ENCODE assay signal across 8 mouse cellular contexts in genomic region chr7:70576112-70576910, GRCm38 (mm10).
A peak's percentile ranks its signal among the peaks of the same experiment; 100 is the strongest.
DNase-seq lines count a peak whose midpoint lies in the region; ATAC-seq lines count a peak whose summit lies in the region.

No protein-coding gene starts in this region.

- H3K36me3 ChIP-seq in midbrain, embryonic 12.5 days, result no peaks in the 10 kb centered on the region
- no peaks in the 10 kb centered on the region for H3K36me3 ChIP-seq in midbrain, embryonic 13.5 days
- no peaks in the 10 kb centered on the region for H3K36me3 ChIP-seq in kidney, embryonic 16.5 days (ENCODE audit: insufficient read depth, low read length)

- peak; percentile 13 to 30 for DNase-seq in cerebellum, postnatal 25 days
- no peak for DNase-seq in cerebellum, adult 11 months
- DNase-seq in ovary, postnatal 14 days (ENCODE audit: low spot score), result peak; percentile 27
- DNase-seq in frontal cortex, postnatal 10 days (ENCODE audit: low spot score in 2 of 2), result no peak
- DNase-seq in cerebellum, adult 9-10 months, result no peak

- ATAC-seq in midbrain, embryonic 12.5 days (ENCODE audit: low FRiP score, low read depth), result peak; percentile 49; the same call in 1 of the 2 replicates
- ATAC-seq in midbrain, embryonic 13.5 days, result no peak
- peak; percentile 76 for ATAC-seq in kidney, embryonic 16.5 days (ENCODE audit: low FRiP score, low TSS enrichment)

- H3K27ac ChIP-seq in midbrain, embryonic 12.5 days (replicated peaks), result no peak overlapping the region
- H3K27ac ChIP-seq in midbrain, embryonic 13.5 days, result no peak overlapping the region
- H3K27ac ChIP-seq in kidney, embryonic 16.5 days (ENCODE audit: low read length), result 0 out of 2 replicates have a peak overlapping the region, but pooled peaks have one; percentile 4

- no peak overlapping the region for H3K9ac ChIP-seq in midbrain, embryonic 12.5 days (replicated peaks)
- no peak overlapping the region for H3K9ac ChIP-seq in midbrain, embryonic 13.5 days (replicated peaks)
- no peak overlapping the region for H3K9ac ChIP-seq in kidney, embryonic 16.5 days (replicated peaks; ENCODE audit: low read length)

- H3K27me3 ChIP-seq in midbrain, embryonic 12.5 days, result peaks cover 3% of the 10 kb centered on the region
- H3K27me3 ChIP-seq in midbrain, embryonic 13.5 days, result peaks cover 10% of the 10 kb centered on the region; the same call in 1 of the 2 replicates
- H3K27me3 ChIP-seq in kidney, embryonic 16.5 days (ENCODE audit: insufficient read depth, low read length), result no peaks in the 10 kb centered on the region

- H3K4me2 ChIP-seq in midbrain, embryonic 12.5 days (replicated peaks), result no peak overlapping the region
- H3K4me2 ChIP-seq in midbrain, embryonic 13.5 days (replicated peaks), result no peak overlapping the region
- no peak overlapping the region for H3K4me2 ChIP-seq in kidney, embryonic 16.5 days (replicated peaks; ENCODE audit: low read depth, low read length)

- no peaks in the 10 kb centered on the region for H3K9me3 ChIP-seq in midbrain, embryonic 12.5 days
- H3K9me3 ChIP-seq in midbrain, embryonic 13.5 days, result no peaks in the 10 kb centered on the region
- H3K9me3 ChIP-seq in kidney, embryonic 16.5 days (ENCODE audit: low read length), result no peaks in the 10 kb centered on the region

- no peak overlapping the region for H3K4me3 ChIP-seq in midbrain, embryonic 12.5 days
- H3K4me3 ChIP-seq in midbrain, embryonic 13.5 days (replicated peaks), result no peak overlapping the region
- no peak overlapping the region for H3K4me3 ChIP-seq in kidney, embryonic 16.5 days (ENCODE audit: low read length)

- WGBS in midbrain, embryonic 12.5 days, result 38% methylated on average over 15 of the region's 15 CpGs
- 35% methylated on average over 15 of the region's 15 CpGs for WGBS in midbrain, embryonic 13.5 days
- 38% methylated on average over 15 of the region's 15 CpGs for WGBS in kidney, embryonic 16.5 days

- H3K4me1 ChIP-seq in midbrain, embryonic 12.5 days, result peaks cover 4% of the 10 kb centered on the region
- peaks cover 3% of the 10 kb centered on the region for H3K4me1 ChIP-seq in midbrain, embryonic 13.5 days (replicated peaks)
- H3K4me1 ChIP-seq in kidney, embryonic 16.5 days (ENCODE audit: insufficient read depth, low read length), result peaks cover 15% of the 10 kb centered on the region

Comparison
In these comparisons a context has a peak if more than half of its experiments do, and no peak if none do; other contexts are left out.
1. DNase-seq: peak in cerebellum, postnatal 25 days (2 of 2) and ovary, postnatal 14 days (single experiment); none in cerebellum, adult 11 months (single experiment), frontal cortex, postnatal 10 days (0 of 2) and cerebellum, adult 9-10 months (single experiment).